Mouse (Mus musculus): ENCODE measurements around the gene Spink2. TPM values are rescaled to one million over a fixed set of nuclear protein-coding genes. Genes with fewer than 3 reads are reported as not detected.

The Spink2 gene
- polyA plus RNA-seq (2014; fragmentation: Illumina TruSeq; extraction: RNeasy Lipid Tissue Mini Kit (QIAGEN cat#74804); ENCODE audit: low read depth, low replicate concordance), result 895 TPM

DNA sequence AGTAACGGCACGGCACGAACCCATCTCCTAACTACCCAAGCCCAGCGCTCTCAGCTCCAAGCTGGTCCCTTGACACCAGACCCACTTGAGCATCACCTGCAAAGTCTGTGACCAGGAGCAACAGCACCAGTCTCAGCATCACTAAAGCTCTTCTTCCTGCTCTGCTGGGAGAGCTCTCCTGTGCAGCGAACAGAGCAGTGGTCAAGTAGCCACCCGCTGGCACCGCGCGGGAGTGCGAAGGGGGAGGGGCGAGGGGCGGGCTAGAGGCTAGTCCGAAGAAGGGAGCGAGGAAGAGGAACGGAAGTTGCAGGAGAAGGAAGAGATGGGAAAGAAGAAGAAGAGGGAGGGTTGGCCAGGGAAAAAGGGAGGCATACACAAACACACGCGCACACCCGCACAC is at the start of gene Spink2:
Gene Spink2 (minus strand): TSS at position 236 of the 400 bp plus-strand sequence.

Other genes with a start within 250 kb of the Spink2 start
- 172 TPM for gene Srp72, start 236.8 kb downstream of the Spink2 start, polyA plus RNA-seq (2014; fragmentation: Illumina TruSeq; extraction: RNeasy Lipid Tissue Mini Kit (QIAGEN cat#74804); ENCODE audit: low read depth, low replicate concordance)
- gene Arl9, start 207.4 kb downstream of the Spink2 start, polyA plus RNA-seq (2014; fragmentation: Illumina TruSeq; extraction: RNeasy Lipid Tissue Mini Kit (QIAGEN cat#74804); ENCODE audit: low read depth, low replicate concordance), result 186 TPM
- gene Thegl, start 195.4 kb downstream of the Spink2 start, polyA plus RNA-seq (2014; fragmentation: Illumina TruSeq; extraction: RNeasy Lipid Tissue Mini Kit (QIAGEN cat#74804); ENCODE audit: low read depth, low replicate concordance), result 117 TPM
- gene Hopx, start 96.3 kb downstream of the Spink2 start, polyA plus RNA-seq (2014; fragmentation: Illumina TruSeq; extraction: RNeasy Lipid Tissue Mini Kit (QIAGEN cat#74804); ENCODE audit: low read depth, low replicate concordance), result 9.1 TPM
- 10.1 TPM for gene Rest, start 54.0 kb upstream of the Spink2 start, polyA plus RNA-seq (2014; fragmentation: Illumina TruSeq; extraction: RNeasy Lipid Tissue Mini Kit (QIAGEN cat#74804); ENCODE audit: low read depth, low replicate concordance)
- gene Noa1, start 98.6 kb upstream of the Spink2 start, polyA plus RNA-seq (2014; fragmentation: Illumina TruSeq; extraction: RNeasy Lipid Tissue Mini Kit (QIAGEN cat#74804); ENCODE audit: low read depth, low replicate concordance), result 8.0 TPM
- 73.6 TPM for gene Polr2b, start 98.7 kb upstream of the Spink2 start, polyA plus RNA-seq (2014; fragmentation: Illumina TruSeq; extraction: RNeasy Lipid Tissue Mini Kit (QIAGEN cat#74804); ENCODE audit: low read depth, low replicate concordance)
- gene Igfbp7, start 196.6 kb upstream of the Spink2 start, polyA plus RNA-seq (2014; fragmentation: Illumina TruSeq; extraction: RNeasy Lipid Tissue Mini Kit (QIAGEN cat#74804); ENCODE audit: low read depth, low replicate concordance), result 49.8 TPM